Mouse (Mus musculus) stomach, embryonic 14.5 days (tissue): ENCODE data around the gene Gimap1. TPM values are rescaled to one million over a fixed set of nuclear protein-coding genes. Genes with fewer than 3 reads are reported as not detected.

Experiments
- polyA plus RNA-seq: library from polyadenylated mRNA; unstranded; fragments of >200 nt; fragmentation: Nextera tagmentation; extraction: Ambion mirVana; gene quantifications from 2 replicates; pipeline ENCODE4 v1.2.1, GENCODE M21; 2014

Gene Gimap1
- polyA plus RNA-seq, 1 experiment from 2014 or later: 14.4 TPM

Other genes with a start within 250 kb of the Gimap1 start
- 25.7 and 27.5 TPM in 2 replicates for gene Atp6v0e2, start 201.4 kb upstream of the Gimap1 start, polyA plus RNA-seq
- 4.6 and 7.7 TPM in 2 replicates for gene Lrrc61, start 184.3 kb upstream of the Gimap1 start, polyA plus RNA-seq
- 88.6 and 91.1 TPM in 2 replicates for gene Rarres2, start 166.3 kb upstream of the Gimap1 start, polyA plus RNA-seq
- gene Gm45021, start 149.4 kb upstream of the Gimap1 start, polyA plus RNA-seq: not detected in 2 replicates
- 27.1 and 27.5 TPM in 2 replicates for gene Repin1, start 145.2 kb upstream of the Gimap1 start, polyA plus RNA-seq
- gene Gm44965, start 145.1 kb upstream of the Gimap1 start, polyA plus RNA-seq: not detected in 2 replicates
- 6.9 and 7.0 TPM in 2 replicates for gene Zfp775, start 137.0 kb upstream of the Gimap1 start, polyA plus RNA-seq
- 0.94 and 1.1 TPM in 2 replicates for gene AI854703, start 112.3 kb upstream of the Gimap1 start, polyA plus RNA-seq
- 0.43 and 0.56 TPM in 2 replicates for gene Gimap8, start 91.8 kb upstream of the Gimap1 start, polyA plus RNA-seq
- gene Gimap9, start 62.9 kb upstream of the Gimap1 start, polyA plus RNA-seq: 6.7 and 8.6 TPM in 2 replicates
- gene Gimap4, start 54.5 kb upstream of the Gimap1 start, polyA plus RNA-seq: 17.4 and 17.5 TPM in 2 replicates
- 20.4 and 21.6 TPM in 2 replicates for gene Gimap6, start 30.8 kb upstream of the Gimap1 start, polyA plus RNA-seq
- 1.9 and 3.8 TPM in 2 replicates for gene Gm28053, start 20.4 kb upstream of the Gimap1 start, polyA plus RNA-seq
- not detected in 2 replicates for gene Gimap7, start 20.4 kb upstream of the Gimap1 start, polyA plus RNA-seq
- 5.5 and 8.2 TPM in 2 replicates for gene Gimap5, start 7.1 kb downstream of the Gimap1 start, polyA plus RNA-seq
- gene Gimap3, start 31.8 kb downstream of the Gimap1 start, polyA plus RNA-seq: not detected in 2 replicates
- 179 and 184 TPM in 2 replicates for gene Tmem176a, start 101.9 kb downstream of the Gimap1 start, polyA plus RNA-seq
- 324 and 329 TPM in 2 replicates for gene Tmem176b, start 102.4 kb downstream of the Gimap1 start, polyA plus RNA-seq
- 0.18 TPM in 1 of 2 replicates, not detected in the other for gene Aoc1, start 133.8 kb downstream of the Gimap1 start, polyA plus RNA-seq
- gene 1600015I10Rik, start 190.8 kb downstream of the Gimap1 start, polyA plus RNA-seq: not detected in 2 replicates
- not detected in 2 replicates for gene Doxl2, start 235.9 kb downstream of the Gimap1 start, polyA plus RNA-seq
- gene Svs1, start 247.8 kb downstream of the Gimap1 start, polyA plus RNA-seq: not detected in 2 replicates